Mouse (Mus musculus): ENCODE measurements at regions not wholly inside any gene's neighbourhood (a gene's known extent, or its start where the extent isn't known, plus 50 kb on each side); places are given as distances from the start of the nearest gene placed in this dataset.

- no peak for DNase-seq
Measured at GRCm38 (mm10) chr12:56275556-56276242, 70.0 kb downstream of the Mbip start.

- no peak for DNase-seq
Measured at GRCm38 (mm10) chr12:56265049-56265448, 80.6 kb downstream of the Mbip start.

DNA sequence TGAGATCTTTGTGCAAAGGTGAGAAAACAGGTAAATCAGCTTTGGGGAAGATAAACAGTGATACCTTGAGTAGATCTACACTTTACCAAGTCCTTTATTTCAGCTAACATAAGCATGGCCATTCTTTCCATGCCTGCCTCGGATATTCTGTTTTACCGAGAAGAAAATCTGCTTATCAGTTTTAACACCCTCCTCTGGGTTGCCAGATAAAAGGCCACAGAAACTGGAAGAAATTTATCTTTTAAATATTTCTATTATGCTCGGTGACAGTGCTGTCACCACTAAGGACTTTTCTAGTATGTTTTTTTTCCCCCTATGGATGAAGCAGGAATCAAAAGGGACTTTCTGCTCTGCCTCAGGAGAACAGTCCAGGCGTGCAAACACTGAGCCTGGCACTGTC lies 84.2 kb downstream of the Mbip start:
- no peak for DNase-seq

GRCm38 (mm10) chr12:56258401-56259050 lies 87.2 kb downstream of the Mbip start:
- DNase-seq, result no peak

GRCm38 (mm10) chr12:56256243-56256881 lies 89.3 kb downstream of the Mbip start:
- DNase-seq, result no peak

GRCm38 (mm10) chr12:56252612-56253444 lies 92.9 kb downstream of the Mbip start:
- DNase-seq, result no peak

GRCm38 (mm10) chr12:56250262-56250661 lies 95.4 kb downstream of the Mbip start:
- DNase-seq, result no peak

DNA sequence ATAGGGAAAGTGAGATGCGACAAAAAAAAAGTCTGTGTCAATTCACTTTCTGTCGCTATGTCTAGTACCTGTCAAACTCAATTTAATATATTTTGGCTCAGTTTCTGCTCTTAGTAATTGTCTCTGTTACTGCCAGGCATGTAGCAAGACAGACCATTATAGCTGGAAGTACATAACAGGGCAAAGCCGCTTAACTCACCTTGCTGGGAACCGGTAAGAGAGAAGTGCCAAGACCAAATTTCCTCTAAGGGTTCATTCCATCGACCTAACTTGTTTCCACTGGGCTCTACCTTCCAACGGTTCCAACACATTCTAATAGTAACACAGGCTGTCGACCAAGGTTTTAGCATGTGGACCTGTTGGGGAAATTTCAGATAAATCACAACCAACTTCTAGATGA lies 99.3 kb downstream of the Mbip start:
- DNase-seq, result no peak

GRCm38 (mm10) chr12:56242803-56243202 lies 102.9 kb downstream of the Mbip start:
- DNase-seq, result no peak

GRCm38 (mm10) chr12:56241735-56242134 lies 104.0 kb downstream of the Mbip start:
- peak in 1 of 2 experiments; percentile 19 for DNase-seq

GRCm38 (mm10) chr12:56240206-56240605 lies 105.5 kb downstream of the Mbip start:
- DNase-seq, result no peak

DNA sequence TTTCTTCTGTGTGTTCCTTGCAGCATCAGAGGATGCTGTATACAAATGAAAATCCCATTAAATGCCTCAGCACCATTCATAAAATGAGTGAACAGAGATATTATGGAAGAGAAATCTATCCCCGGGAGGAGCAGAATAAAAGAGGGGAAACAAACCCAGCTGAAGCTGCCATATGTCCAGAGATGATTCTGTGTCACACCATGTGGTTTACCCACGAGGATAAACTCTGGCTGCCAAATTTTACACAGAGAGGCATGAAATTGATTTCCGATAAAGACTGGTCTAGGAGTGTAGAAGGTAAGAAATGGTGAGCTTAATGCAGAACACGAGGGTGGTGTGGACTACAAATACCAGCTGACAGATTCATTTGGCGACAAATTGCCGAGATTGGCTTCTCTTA lies 111.1 kb downstream of the Mbip start:
- DNase-seq, result no peak

GRCm38 (mm10) chr12:56233209-56233608 lies 112.5 kb downstream of the Mbip start:
- no peak for DNase-seq

DNA sequence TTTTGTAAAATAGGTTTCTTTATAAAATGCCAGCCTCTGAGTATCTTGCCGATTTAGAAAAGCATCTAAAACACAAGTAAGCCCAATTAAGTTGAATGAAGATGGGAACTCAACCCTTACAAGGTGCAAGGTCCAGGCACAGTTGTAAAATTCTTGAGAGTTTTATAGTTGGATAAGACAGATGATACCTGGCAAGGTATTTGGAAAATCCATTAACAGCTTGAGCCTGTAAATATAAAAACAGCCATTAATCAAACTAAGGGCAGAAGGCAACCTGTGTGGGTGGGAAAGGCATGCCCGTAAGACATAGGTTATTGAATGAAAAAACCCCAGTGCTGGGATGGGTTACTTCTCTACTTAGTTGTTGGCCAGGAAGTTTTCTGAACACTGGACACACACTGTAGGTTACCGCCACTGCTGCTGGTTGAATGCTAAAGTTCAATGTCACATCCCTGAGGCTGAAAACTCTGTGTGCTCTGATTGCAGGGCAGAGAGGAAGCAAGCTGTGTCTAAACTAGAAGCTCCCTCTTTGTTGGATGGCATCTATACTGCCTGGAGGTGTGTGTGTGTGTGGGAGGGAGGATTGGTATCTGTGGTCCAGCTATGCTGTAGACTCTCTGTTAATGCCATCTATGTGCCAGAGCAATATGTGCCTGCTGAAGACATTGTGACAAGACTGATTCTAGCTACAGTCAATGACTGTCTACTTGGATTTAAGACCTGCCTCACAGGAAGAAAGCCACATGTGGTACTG lies 121.4 kb downstream of the Mbip start:
- no peak for DNase-seq

DNA sequence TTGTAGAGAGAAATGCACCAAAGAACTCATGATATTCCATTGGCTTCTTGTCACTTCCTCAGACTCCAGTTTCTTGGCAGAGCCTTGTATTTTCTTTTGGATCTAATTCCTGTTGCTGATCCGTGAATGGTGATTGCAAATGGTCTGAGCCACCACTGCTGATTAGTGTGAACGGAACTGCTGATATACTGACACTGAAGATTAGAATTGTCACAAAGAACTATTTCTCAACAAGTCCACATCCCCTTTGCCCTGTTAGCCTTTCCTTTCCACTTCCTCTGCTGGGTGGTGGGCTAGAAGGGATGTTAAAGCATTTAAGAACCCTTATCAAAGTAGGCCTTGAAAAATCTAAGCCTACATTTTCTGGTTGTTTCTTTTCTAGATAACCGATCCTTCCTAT lies 152.2 kb downstream of the Mbip start:
- DNase-seq, result no peak

GRCm38 (mm10) chr12:56189562-56189961 lies 156.1 kb downstream of the Mbip start:
- no peak for DNase-seq

- no peak for DNase-seq
Measured at GRCm38 (mm10) chr12:56160736-56161135, 185.0 kb downstream of the Mbip start.

DNA sequence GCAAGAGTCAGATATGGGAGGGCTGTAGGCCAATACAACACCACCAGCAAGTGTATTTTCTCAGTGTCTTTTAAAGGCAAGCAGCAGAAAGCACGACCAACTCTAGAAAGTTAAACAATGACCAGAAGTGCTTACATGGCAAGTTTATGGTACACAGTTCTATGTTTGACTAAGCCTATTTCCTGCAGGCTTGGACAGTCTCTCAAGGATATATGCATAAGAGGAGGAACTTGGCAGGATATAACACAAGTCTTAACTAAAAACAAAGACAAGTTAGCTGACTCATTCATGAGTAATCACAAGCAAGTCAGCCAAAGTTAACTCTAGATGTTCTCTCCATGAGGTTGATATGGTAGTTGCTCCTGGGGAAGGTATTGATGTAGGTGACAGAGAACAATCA lies 201.3 kb downstream of the Mbip start:
- DNase-seq, result no peak

DNA sequence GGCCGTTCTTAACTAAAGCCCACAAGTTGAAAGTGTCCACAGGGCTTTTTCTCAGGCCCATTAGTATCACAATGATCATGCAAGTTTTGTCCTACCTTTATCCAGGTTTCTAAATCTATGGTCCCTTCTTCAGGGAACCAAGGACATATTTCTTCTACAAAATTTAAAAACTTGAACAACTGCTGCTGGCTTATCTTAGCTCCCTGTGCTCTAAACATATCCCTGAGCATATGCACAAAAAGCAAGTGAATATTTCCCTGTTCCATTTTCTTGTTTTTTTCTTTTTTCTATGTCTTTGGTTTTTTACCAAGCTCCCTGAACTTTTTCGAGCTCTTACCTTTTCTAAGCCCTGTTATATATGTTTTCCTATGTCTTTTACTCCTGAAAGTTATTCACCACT lies 201.9 kb downstream of the Mbip start:
- no peak for DNase-seq

DNA sequence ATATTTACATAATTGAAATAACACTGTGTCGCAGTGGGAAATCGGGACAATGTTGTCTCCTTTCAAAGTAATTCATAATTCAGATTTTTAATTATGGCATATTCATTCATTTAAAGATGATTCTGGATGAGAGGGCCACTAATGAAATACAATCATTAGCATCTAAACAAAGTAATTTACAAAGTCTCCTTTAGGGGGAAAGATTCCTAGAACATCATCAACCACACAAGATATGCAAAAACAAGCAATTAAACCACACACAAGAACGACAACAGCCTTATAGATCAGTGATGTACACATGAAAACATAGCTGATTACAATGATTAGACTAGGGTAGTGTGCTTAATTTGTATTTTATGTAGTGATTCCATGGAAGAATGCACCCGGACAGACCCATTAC lies 231.2 kb downstream of the Mbip start:
- DNase-seq, result no peak

DNA sequence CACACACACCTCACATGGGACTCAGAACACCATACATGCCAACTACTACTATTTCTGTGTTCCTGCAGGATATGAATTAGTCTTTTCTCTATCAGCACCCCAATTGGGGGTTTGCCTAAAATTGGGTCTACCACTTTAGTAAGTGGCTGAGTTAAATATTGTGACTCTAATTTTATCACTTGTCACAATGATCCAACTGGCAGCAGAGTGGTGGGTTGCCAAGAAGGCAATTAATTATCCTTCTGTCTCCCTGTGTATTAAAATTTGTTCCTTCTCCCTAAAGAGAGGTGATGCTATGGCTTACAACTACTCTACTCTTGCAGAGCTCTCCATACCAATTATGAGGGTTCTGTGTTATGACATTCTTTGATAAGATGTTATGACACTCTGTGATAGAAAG lies 245.3 kb downstream of the Brms1l start:
- DNase-seq, result no peak

GRCm38 (mm10) chr12:56064183-56064582 lies 228.1 kb downstream of the Brms1l start:
- no peak for DNase-seq

GRCm38 (mm10) chr12:56058876-56059275 lies 222.8 kb downstream of the Brms1l start:
- DNase-seq, result no peak
